Comparison of ENCODE assay signal across 17 mouse cellular contexts in genomic region chrX:85869914-85870483, GRCm38 (mm10). TPM values are rescaled to one million over a fixed set of nuclear protein-coding genes. Genes with fewer than 3 reads are reported as not detected.
DNase-seq lines count a peak whose midpoint lies in the region; ATAC-seq and TF ChIP-seq lines count a peak whose summit lies in the region.
"Had no signal": no experiment of that assay in that cellular context is flagged by ENCODE, and none has a peak within 500 bp of the region (broad histone marks: within the 10 kb centered on the region; RNA-seq: fewer than 3 reads in every experiment).

Gene 5430427O19Rik (plus strand): TSS chrX:85870354.

- no peaks in the 10 kb centered on the region for H3K36me3 ChIP-seq in liver, postnatal 0 days (replicated peaks; ENCODE audit: insufficient read depth, low read length)
- H3K36me3 ChIP-seq in intestine, embryonic 16.5 days (ENCODE audit: control insufficient read depth, insufficient read depth, low read length): no peaks in the 10 kb centered on the region
- H3K36me3 ChIP-seq: forebrain, embryonic 10.5 days; heart, embryonic 12.5 days; hindbrain, embryonic 10.5 days; limb, embryonic 15.5 days; midbrain, embryonic 13.5 days had no signal

- H3K27me3 ChIP-seq in liver, postnatal 0 days (ENCODE audit: insufficient read depth, low read length): no peaks in the 10 kb centered on the region
- H3K27me3 ChIP-seq in intestine, embryonic 16.5 days (replicated peaks; ENCODE audit: control insufficient read depth, insufficient read depth, low read length): no peaks in the 10 kb centered on the region
- H3K27me3 ChIP-seq: heart, embryonic 12.5 days; limb, embryonic 15.5 days; midbrain, embryonic 13.5 days had no signal

- TF ChIP-seq EP300 in liver, postnatal 0 days (IDR thresholded peaks at IDR 0.05; ENCODE audit: low read depth): no peak

- no peak for DNase-seq in liver, postnatal 0 days
- no peak for DNase-seq in liver
- DNase-seq in urinary bladder, postnatal 25 days (ENCODE audit: low spot score): no peak
- DNase-seq in right cerebral cortex, adult 2 months (ENCODE audit: low spot score in 2 of 2): no peak
- DNase-seq: layer of hippocampus, adult 9-11 months; thymus, postnatal 4 days had no signal

- no peaks in the 10 kb centered on the region for H3K9me3 ChIP-seq in liver, postnatal 0 days (ENCODE audit: low read length)
- no peaks in the 10 kb centered on the region for H3K9me3 ChIP-seq in intestine, embryonic 16.5 days (ENCODE audit: control insufficient read depth, low read length)
- H3K9me3 ChIP-seq: forebrain, embryonic 10.5 days; heart, embryonic 12.5 days; hindbrain, embryonic 10.5 days; limb, embryonic 15.5 days; midbrain, embryonic 13.5 days had no signal

- 37% methylated on average over 3 of the region's 3 CpGs for WGBS in liver, postnatal 0 days (ENCODE audit: insufficient replicate concordance)
- 83% methylated on average over 3 of the region's 3 CpGs for WGBS in intestine, embryonic 16.5 days

- no peak for TF ChIP-seq CTCF in liver, postnatal 0 days (IDR thresholded peaks at IDR 0.05; ENCODE audit: low read depth)

- no peak within 1 kb of the TSS for H3K4me3 ChIP-seq in liver, postnatal 0 days (ENCODE audit: low read depth, low read length)
- no peak within 1 kb of the TSS for H3K4me3 ChIP-seq in intestine, embryonic 16.5 days (ENCODE audit: low read length)
- H3K4me3 ChIP-seq: forebrain, embryonic 10.5 days; heart, embryonic 12.5 days; hindbrain, embryonic 10.5 days; limb, embryonic 15.5 days; midbrain, embryonic 13.5 days had no signal

- ATAC-seq in liver, postnatal 0 days: no peak
- peak; percentile 34 for ATAC-seq in CD4-positive, CD25-positive, alpha-beta regulatory T cell, adult 4 months
- ATAC-seq in granulocyte monocyte progenitor cell, adult 5-6 weeks (replicated peaks; ENCODE audit: poor library complexity, severe bottlenecking): peak; percentile 83
- peak; percentile 83 for ATAC-seq in monocyte, adult 5-6 weeks (replicated peaks; ENCODE audit: insufficient number of reproducible peaks, low FRiP score, low TSS enrichment, poor library complexity, severe bottlenecking)
- ATAC-seq in intestine, embryonic 16.5 days: no peak
- ATAC-seq: midbrain, embryonic 13.5 days had no signal

- peak within 1 kb of the TSS; percentile 35; the same call in 1 of the 2 replicates for H3K27ac ChIP-seq in liver, postnatal 0 days (ENCODE audit: low read depth)
- H3K27ac ChIP-seq in intestine, embryonic 16.5 days (ENCODE audit: low read length): no peak within 1 kb of the TSS
- H3K27ac ChIP-seq: forebrain, embryonic 10.5 days; hindbrain, embryonic 10.5 days; kidney, postnatal 0 days; limb, embryonic 15.5 days; midbrain, embryonic 13.5 days had no signal

- H3K4me1 ChIP-seq in liver, postnatal 0 days (ENCODE audit: insufficient read depth): no peaks in the 10 kb centered on the region
- no peaks in the 10 kb centered on the region for H3K4me1 ChIP-seq in intestine, embryonic 16.5 days (ENCODE audit: control insufficient read depth, insufficient read depth, low read length)
- H3K4me1 ChIP-seq: forebrain, embryonic 10.5 days; heart, embryonic 12.5 days; hindbrain, embryonic 10.5 days; limb, embryonic 15.5 days; midbrain, embryonic 13.5 days had no signal

- peak within 1 kb of the TSS; percentile 31; the same call in 1 of the 2 replicates for H3K4me2 ChIP-seq in liver, postnatal 0 days (ENCODE audit: low read depth, low read length)
- H3K4me2 ChIP-seq in intestine, embryonic 16.5 days (ENCODE audit: low read depth, low read length): no peak within 1 kb of the TSS
- H3K4me2 ChIP-seq: heart, embryonic 12.5 days; limb, embryonic 15.5 days; midbrain, embryonic 13.5 days had no signal

- H3K9ac ChIP-seq in liver, postnatal 0 days (replicated peaks): no peak within 1 kb of the TSS
- H3K9ac ChIP-seq in intestine, embryonic 16.5 days (ENCODE audit: low read depth, low read length): no peak within 1 kb of the TSS
- H3K9ac ChIP-seq: heart, embryonic 12.5 days; limb, embryonic 15.5 days; midbrain, embryonic 13.5 days had no signal

RNA-seq across cellular contexts. Expression of gene 5430427O19Rik, which starts in this region (rescaled TPM):
- 0.63 and 0.66 TPM in 2 replicates for polyA plus RNA-seq in liver, postnatal 0 days (2015; fragmentation: Nextera tagmentation; extraction: Ambion mirVana)
- 1 to 10 TPM; 1.5 to 1.6 TPM for polyA plus RNA-seq in CD4-positive, CD25-positive, alpha-beta regulatory T cell, adult 4 months (2017; shearing (Covaris generic))
- total RNA-seq in granulocyte monocyte progenitor cell, adult 5-6 weeks (2014; fragmentation: Nextera tagmentation): 10.2 and 15.1 TPM in 2 replicates
- 15.1 and 17.1 TPM in 2 replicates for total RNA-seq in granulocyte monocyte progenitor cell, adult 5-6 weeks (2017)
- total RNA-seq in monocyte, adult 5-6 weeks (2017): 36.4 to 45.0 TPM (median 36.7 TPM) in 3 replicates
- polyA plus RNA-seq in intestine, embryonic 16.5 days (2015; fragmentation: Nextera tagmentation; extraction: Ambion mirVana): 0.17 and 0.21 TPM in 2 replicates
- polyA plus RNA-seq: small intestine, adult 2 months had no signal

Comparison
In these comparisons a context has a peak if more than half of its experiments do, and no peak if none do; other contexts are left out.
1. ATAC-seq: peak in CD4-positive, CD25-positive, alpha-beta regulatory T cell, adult 4 months (single experiment), granulocyte monocyte progenitor cell, adult 5-6 weeks (single experiment) and monocyte, adult 5-6 weeks (single experiment); none in liver, postnatal 0 days (single experiment) and intestine, embryonic 16.5 days (single experiment).